Mouse (Mus musculus) frontal cortex, postnatal 14 days (tissue): Measurements from ENCODE around the gene Hs1bp3.

Source experiments
- DNase-seq, 2 experiments: peaks; one replicate each; pipeline ENCODE4 v3.0.0; 2022; ENCODE audit warnings: low spot score in 2 of 2

The Hs1bp3 gene

DNA sequence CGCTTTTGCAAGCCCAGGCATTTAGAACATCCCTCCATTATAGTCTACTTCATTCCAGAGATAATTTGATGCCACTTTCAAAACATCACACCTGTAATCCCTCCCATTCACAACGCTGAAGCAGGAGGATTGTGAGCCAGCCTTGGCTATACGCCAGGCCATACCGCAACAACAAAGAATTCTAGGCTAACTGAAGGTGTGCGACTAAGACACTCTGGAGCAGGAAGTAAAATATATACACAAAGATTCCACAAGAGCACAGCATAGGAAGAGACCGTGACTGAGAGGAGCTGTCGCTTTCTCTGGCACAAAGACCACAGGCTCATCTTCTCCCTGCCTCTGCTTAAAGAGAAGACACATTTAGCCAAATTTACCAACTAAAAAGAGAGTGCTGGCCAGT, 49.2 kb downstream of the Hs1bp3 start:
- DNase-seq, result no peak

DNA sequence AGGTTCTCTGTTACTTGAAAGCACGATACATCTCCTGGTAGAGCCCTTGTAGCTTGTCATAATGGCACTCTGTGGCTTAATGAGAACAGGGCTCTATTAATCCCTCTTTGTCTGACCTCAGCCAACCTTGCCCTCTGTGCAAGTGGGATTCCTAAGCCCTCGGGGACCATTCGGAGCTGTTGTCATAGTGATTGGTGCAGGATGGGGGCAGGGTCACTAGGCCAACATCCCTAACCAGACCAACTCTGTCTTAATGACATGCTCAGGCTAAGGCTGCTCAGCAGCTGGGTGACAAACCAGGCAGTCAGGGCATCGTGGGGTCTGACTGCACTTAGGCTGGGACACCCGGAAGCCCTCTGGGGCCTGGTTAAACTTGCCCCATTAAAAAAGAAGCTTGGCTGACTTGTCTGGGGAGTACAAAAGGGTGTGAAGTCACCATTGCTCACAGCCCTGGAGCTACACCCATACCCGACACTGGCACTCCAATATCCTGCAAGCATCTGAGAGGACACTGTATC, 51.1 kb downstream of the Hs1bp3 start:
- DNase-seq, result no peak

DNA sequence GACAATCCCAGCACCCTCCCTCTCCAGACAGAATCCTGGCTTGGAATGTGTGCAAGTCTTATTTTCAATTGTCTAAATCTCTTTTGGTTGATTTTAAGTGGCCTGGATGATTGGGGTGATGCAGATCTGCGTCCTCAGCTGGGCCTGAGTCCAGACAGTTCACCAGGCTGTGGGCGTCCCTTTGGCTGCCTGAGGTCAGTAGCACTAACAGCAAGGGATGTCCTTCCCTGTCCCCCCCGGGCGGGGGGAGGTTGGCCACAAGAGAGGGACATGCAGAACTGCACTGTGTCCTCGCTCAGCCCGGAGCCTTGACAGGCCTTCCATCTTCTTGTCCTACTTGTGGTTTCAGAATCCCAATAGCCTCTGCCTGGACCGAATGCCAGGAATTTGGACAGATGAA, 52.1 kb downstream of the Hs1bp3 start:
- no peak for DNase-seq

DNA sequence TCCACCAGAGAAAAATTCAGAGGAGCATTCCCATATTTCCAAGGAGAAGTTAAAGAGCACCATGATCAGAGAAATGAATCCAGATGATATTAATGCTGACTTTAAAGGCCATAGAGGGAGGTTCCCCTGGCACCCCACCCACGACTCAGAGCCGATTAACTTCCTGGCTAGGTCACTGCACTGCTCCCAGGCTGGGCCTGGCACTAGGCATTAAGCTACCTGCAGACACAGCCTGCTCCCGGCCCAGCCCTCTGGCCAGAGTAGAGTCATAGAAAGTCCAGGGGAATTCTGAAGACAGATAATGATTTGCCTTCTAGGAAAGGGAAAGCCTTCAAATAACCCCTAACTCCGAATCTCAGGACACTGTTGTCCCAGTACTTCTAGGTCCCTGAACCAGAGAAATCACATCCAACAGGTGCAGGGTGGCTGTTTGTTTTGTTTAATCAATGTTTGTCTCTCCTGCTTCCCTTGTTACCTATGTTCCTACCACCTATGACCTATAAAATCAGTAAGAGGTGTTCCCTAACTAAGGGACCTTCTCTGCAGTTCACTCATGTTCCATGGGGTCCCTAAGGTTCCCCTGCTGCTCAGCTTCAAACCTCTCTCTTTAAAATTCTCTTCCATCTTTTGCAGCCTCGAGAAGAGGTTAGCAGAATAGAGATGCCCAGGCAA, 52.8 kb downstream of the Hs1bp3 start:
- DNase-seq, result no peak

DNA sequence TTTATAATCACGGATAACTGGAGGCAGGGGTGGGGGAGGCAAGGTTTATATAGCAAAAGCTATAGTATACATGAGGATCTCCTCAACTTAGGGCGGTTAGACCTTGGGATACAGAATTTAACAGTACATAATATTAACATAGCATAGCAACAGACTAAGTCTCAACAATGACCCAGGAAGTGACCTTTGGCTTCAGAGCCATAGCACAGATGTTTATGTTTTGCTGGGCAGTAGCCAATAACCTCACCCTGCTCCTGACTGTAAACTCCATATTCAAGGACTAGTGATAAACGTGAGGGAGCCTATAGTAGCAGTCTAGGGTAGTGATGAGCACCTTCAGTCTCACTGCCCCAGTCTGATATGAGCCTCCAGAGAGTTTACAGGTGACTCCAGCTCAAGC, 53.5 kb downstream of the Hs1bp3 start:
- DNase-seq, result no peak

DNA sequence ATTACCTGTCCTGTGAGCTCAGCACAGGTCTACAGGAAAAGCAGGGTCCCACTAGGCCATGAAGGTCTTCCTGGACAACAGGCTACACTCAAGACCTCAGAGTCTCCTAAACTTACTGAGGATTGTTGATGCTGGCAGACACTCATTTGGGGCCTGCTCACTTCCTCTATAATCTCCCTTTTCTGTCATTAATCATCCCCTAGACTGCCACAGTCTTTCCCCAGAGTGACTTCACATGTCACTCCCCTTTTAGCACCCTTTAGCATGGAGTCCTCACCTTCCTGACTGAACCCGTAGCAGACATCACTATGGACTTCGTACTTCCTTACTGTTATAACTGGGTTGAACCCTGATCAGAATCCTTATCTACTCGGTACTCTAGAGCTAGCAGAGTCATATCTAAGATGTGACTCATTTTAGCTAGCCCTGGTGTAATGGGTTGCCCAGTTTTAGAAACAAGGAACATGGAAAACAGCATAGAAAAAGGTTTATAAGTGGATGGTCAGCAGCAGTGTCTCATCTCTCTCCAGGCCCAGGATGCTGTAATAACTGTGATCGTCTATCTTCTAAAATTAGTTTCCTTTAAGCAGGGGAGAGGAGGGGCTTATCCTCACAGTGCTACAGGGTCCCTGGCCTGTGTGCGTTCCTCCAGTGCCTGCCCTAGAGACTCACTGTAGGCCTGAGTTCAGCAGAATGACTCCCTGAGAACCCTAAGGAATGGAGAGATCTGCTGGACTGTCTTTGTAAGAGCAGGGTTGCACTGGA, 58.7 kb downstream of the Hs1bp3 start:
- DNase-seq, result no peak

DNA sequence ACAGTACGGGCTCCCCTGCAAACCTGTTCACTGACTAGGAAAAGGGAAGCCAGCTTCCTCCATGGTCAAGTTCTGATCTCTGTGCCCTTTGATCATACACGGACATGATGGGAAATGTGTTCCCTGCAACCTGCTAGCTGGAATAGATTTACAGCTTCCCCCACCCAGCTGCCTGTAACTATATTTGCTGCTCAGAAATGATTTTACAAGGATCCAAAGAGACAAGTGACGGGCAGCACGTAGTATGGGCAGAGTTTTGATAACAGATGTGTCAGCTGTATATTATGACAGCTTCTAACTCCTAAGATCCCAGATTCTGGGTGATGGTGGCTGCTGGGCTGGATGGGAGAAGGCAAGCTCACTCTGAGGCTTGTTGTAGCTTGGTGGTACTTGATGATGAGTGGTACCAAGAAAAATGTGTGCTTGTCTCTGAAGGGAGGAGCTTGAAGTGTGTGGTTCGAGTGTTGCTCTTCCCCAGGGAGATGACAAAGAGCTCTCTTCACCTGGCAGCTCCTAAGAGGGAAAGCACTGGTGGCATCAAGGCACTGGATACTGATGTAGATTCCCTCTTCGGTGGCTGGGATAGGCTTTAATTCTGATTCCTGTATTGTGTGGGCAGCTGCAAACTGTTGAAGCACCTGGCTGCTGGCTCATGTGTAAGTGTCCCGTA, 59.4 kb downstream of the Hs1bp3 start:
- no peak for DNase-seq

DNA sequence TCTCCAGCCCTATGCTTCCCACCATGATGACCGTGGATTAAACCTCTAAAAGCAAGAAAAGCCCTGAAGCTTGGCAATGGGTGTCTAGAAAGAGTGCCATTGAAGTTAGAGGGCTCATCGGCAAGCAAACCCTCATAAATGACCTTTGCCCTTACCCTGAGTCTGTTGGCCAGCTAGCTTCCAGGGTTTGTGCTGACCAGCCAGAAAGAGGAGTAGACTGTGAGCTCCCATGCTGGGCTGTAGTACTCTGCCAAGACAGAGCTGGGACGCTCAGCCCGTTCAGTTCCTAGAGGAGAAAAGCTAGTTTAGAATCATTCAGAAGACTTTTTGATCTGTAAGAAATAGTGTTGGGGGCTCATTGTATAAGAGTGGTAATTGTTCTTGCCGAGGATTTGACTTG, 60.5 kb downstream of the Hs1bp3 start:
- no peak for DNase-seq

DNA sequence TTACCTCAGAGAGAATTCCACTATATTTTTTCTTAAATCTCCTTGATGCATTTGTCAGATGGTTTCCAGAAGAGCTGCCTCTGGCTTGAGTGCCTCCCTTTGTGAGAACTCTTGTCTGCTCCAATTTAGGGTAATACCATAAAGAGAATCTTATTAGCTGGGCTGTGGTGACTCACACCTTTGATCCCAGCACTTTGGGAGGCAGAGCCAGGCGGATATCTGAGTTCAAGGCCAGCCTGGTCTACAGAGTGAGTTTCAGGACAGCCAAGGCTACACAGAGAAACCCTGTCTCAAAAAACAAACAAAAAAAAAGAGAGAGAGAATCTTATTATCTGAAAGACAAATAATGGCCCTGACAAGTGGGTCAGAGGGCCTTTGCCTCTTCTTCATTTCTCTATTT, 63.9 kb downstream of the Hs1bp3 start:
- DNase-seq, result no peak

DNA sequence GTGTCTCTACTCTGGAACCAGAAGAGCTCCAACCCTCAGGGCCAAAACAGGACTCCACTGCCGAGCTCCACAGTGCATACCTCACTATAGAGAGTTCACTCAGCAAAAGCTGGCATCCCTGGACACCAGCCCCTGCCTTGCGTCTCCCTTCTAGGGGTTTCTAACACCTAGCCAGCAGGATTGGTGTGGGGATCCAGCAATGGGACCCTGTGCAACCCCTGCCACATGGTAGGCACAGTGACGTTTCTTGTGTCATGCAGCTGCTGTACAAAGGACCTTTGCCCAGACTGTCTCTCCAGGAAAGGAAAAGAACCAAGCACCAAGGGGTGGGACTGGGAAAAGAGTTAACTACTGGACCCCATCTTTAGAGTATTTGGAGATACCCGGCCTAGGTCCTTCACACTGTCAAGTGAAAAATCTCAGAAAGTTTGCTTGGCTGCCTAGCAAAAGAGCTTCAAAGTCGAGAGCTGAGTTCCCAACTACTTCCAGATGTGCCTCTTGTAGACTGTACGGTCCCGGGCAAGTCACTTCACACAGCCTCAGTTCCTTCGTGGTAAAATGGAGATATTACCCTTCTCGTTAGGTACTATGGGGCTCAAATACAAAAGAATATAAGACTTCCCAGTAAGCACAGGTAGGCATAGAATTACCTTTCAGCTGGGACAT, 64.9 kb downstream of the Hs1bp3 start:
- DNase-seq, result no peak

DNA sequence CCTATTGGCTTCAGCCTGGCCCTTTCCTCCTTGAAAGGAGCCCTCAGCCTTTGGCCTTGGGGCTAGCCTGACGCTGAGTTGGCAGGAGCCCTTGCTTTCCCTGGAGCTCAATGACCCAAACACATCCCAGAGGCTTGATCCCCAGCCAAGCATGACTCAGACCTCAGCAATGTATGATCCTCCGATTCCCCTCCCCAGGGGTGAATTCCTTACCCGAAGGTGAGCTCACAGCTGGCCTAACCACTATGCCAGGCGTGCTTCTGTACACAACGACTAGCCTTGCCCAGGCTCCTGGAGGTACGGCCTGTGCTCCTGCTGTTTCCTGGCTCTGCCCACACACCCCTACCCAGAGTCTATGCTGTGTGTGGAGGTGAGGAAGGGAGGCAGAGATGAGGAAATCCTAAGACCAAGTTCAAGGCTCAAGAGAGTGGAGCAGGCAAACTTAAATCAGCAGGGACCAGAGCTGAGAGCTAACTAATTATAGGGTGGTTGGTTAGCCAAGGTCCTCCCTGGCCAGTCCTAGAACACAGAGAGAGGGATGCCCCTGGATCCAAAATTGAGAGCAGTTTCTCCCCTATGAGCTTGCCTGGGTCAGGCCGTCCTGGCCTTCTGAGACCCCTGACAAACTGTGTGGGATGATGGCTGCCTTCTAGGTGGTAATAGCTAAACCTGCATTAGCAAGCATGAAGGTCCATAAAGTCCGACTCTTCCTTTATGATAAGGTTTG, 66.7 kb downstream of the Hs1bp3 start:
- DNase-seq, result no peak

DNA sequence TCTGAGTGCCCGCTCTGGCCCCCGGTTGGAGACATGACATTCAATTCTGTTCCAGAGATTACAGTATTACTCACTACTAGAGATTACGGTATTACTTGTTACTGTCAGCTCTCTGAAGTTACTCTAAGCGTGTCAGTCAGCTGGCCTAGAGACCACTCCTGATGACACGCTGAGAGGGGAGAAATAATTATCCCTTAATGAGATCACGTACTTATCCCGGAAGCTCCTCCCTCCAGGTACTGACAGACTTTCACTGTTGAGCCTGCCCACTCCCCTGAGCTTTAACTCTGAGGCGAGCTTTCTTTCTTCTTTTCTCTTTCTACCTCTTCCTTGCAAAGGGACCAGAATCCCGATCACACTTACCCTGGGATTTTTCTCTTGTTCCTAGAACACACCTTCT, 67.7 kb downstream of the Hs1bp3 start:
- no peak for DNase-seq

DNA sequence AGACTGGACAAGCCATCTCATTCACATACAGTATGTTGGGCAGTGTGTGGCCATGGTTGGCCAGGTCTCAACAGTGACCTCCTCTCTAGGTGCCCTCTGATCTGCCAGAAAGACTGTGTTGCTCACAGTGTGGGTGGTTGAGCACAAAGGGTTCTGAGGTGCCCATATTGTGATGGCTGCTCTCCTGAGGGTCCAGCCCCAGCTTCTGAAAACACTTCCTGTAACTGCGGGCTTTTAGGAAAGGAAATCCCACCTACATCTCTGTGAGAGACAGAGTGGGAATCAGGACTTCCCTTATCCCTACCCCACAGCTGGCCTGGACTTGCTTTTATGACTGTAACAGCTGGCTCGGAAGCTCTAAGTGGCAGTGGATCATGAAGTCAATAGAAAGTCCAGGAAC, 68.7 kb downstream of the Hs1bp3 start:
- no peak for DNase-seq

DNA sequence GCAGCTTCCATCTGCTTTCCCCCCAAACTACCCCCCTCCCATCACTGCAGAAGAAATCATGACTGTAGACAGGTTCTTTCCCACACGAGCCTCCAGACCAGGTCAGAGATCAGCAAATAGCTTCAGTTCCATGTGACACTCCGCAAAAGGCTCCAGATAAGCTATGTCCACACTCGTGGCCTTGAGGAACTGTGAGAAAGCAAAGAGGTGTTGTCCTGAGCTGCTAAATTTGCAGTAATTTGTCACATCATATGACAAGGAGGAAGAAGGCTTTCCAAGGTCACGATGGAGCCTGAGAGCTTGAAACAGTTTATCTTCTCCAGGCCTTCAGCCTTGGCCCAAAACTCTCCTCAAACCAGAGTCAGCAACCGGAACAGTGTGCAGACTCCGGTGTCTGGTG, 70.6 kb downstream of the Hs1bp3 start:
- no peak for DNase-seq

DNA sequence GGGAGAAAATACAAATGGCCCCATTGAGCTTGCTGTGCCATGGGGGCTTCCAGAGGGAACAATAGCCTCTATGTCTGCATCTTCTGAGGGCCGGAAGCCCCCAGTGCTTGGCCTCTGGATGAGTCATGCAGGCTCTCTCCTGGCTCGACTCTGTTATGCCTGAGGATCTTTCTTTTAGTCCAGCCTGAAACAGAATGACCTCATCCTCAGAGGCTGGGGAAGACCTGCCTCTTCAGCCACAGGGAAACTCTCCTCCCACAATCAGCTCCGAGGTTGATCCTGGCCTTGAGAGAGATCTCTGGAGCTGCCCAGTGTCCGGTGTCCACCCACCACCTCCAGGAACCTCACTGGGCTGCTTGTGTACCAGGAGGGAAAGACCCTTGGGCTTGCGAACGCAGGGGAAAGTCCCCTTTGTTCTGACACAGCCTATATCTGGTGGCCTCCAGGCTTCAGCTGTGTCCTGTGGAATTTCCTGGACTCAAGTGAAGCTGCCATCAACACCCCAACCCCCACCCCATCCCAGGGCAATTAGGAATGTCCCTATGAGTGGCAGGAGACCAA, 73.3 kb downstream of the Hs1bp3 start:
- DNase-seq, result no peak

DNA sequence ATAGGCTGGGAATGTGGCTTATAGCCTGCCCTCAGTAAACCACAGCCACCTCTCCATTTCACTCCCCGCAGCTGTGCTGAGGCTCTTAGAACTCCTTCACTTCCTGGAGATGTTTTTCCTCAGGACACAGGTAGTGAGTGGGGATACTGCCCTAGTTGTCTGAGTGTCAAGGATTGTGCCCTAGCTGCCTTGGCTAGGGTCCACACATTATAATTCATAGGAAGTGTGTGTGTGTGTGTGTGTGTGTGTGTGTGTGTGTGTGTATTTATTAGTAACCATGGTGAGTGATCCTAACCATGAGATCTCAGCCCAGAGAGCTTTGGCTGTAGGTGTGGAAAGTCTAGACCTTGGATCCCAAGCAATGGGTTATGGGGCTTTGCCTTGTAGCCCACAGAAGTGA, 74.0 kb downstream of the Hs1bp3 start:
- DNase-seq, result no peak

DNA sequence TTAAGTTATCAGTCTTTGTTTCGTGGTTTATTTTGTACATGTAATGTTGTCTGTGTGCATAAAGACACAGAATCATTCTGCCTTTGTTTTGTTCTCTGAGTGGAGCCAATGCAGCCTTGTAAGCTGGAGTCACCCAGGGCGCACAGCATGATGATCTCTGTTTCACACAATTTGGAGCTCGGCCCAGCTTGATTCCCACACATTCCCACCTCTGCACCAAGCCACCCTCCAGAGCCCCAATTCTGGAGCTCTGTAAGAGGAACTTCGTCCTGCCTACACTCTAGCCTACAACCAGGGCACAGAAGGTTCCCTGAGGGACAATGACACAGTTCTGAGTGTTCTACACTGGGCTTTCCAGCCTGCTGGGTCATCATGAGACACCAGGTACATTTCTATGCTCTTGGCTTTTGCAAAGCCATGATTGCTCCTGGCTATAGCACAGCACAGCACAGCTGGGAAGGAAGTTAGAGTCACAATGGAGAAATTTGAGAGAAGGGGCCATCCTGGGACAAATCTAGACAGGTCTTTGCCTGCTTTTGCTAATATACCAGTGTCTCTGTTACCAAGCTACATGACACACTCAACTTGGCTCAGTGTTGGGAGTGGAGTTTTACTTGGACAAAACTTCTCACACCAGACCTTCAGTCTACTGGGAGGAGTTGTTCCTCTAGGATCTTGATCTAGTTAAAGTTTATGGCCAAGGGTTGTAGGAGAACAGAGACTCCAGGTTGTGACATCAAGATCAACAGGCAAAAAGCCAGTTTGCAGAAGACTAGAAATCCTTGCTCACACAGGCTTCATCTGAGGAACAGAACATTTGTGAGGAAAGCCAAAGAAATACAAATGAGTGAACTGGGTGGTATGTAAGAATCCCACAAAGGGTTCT, 75.5 kb downstream of the Hs1bp3 start:
- DNase-seq, result no peak

DNA sequence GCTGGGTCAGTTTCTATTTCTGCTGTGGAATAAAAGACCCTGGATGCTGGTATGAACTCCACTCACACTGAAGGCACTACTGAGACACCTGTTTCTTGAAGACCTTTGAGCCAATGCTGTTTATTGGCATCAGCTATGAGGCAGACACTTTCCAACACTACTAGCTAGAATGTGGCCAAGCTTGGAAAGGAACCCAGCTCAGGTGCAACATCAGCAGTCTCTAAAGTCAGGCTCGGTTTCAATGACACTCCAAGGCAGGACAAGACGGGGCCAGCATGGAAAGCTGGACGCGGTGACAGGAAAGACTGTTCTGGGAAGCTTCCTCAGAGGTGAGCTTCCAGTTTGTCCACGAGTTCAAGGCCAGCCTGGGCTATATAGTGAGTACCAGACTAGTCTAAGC, 80.0 kb downstream of the Hs1bp3 start:
- DNase-seq, result no peak
